Mouse (Mus musculus) bone marrow, adult 2 months (tissue): Measurements from ENCODE around the gene Gm2056.
"Not testable (repeated sequence)": the region's sequence is repeated elsewhere in the genome, so short reads cannot be mapped to it uniquely, and the experiment has no call there.

Experiments used
- CTCF ChIP-seq: fragments of 200-500 bp; IDR thresholded peaks from 2 replicates; pipeline ENCODE4 v1.5.1; 2011; ENCODE audit warnings: low read length, control low read depth; ENCODE audit not compliant: control insufficient read depth, insufficient read depth
- POLR2A ChIP-seq: fragments of 200-500 bp; IDR thresholded peaks from 2 replicates; pipeline ENCODE4 v1.6.1; 2011; ENCODE audit warnings: low read depth, mild to moderate bottlenecking, control low read depth, low read length, borderline replicate concordance; ENCODE audit not compliant: control insufficient read depth

GRCm38 (mm10) chr12:88039062-88039461, 12.3 kb downstream of the Gm2056 start:
- TF ChIP-seq CTCF, POLR2A: not testable (repeated sequence)
